Mouse (Mus musculus) kidney, embryonic 14.5 days (tissue): ENCODE results near the gene Napsa. TPM values are rescaled to one million over a fixed set of nuclear protein-coding genes. Genes with fewer than 3 reads are reported as not detected.

Experiments
- ATAC-seq: fragments of 200-750 bp; cut with Nextera tagmentation; 2 replicates; pipeline ENCODE4 v1.8.0; 2017; ENCODE audit warnings: moderate number of reproducible peaks, mild to moderate bottlenecking, moderate TSS enrichment, moderate library complexity; ENCODE audit not compliant: low FRiP score, low TSS enrichment
- H3K27ac ChIP-seq: fragments of 300-500 bp; sonication (generic); 2 replicates; pipeline ENCODE4 v1.5.1; 2014; ENCODE audit warnings: low read depth, mild to moderate bottlenecking, low read length, moderate library complexity, mixed read lengths
- H3K27me3 ChIP-seq: fragments of 300-500 bp; sonication (generic); 2 replicates; pipeline ENCODE4 v1.6.1; 2014; ENCODE audit warnings: mild to moderate bottlenecking, low read length; ENCODE audit not compliant: control insufficient read depth, insufficient read depth
- H3K36me3 ChIP-seq: fragments of 300-500 bp; sonication (generic); 2 replicates; pipeline ENCODE4 v1.6.1; 2014; ENCODE audit warnings: low read length, mixed read lengths; ENCODE audit not compliant: control insufficient read depth, insufficient read depth
- H3K4me1 ChIP-seq: fragments of 300-500 bp; sonication (generic); 2 replicates; pipeline ENCODE4 v1.6.1; 2014; ENCODE audit warnings: low read length, mixed read lengths; ENCODE audit not compliant: control insufficient read depth, insufficient read depth
- H3K4me2 ChIP-seq: fragments of 300-500 bp; sonication (generic); replicated peaks from 2 replicates; pipeline ENCODE4 v1.6.1; 2014; ENCODE audit warnings: low read depth, mild to moderate bottlenecking, low read length
- H3K4me3 ChIP-seq: fragments of 300-500 bp; sonication (generic); 2 replicates; pipeline ENCODE4 v1.5.1; 2014; ENCODE audit warnings: mild to moderate bottlenecking, low read length
- H3K9ac ChIP-seq: fragments of 300-500 bp; sonication (generic); 2 replicates; pipeline ENCODE4 v1.6.1; 2014; ENCODE audit warnings: low read depth, mild to moderate bottlenecking, low read length, moderate library complexity
- H3K9me3 ChIP-seq: fragments of 300-500 bp; sonication (generic); 2 replicates; pipeline ENCODE4 v1.6.1; 2016; ENCODE audit warnings: low read length; ENCODE audit not compliant: control insufficient read depth
- WGBS: fragments of 180-500 bp; shearing (Covaris S2); extraction: QIAGEN DNeasy Blood & Tissue Kit; methylation state at CpG from one replicate; pipeline ENCODE4 v1.1.7; 2014; 5-methylcytosine and 5-hydroxymethylcytosine counted together
- polyA plus RNA-seq: library from polyadenylated mRNA; unstranded; fragments of >200 nt; fragmentation: Nextera tagmentation; extraction: Ambion mirVana; gene quantifications from 2 replicates; pipeline ENCODE4 v1.2.1, GENCODE M21; 2014

Napsa gene
- polyA plus RNA-seq, 1 experiment from 2014 or later = 7.0 TPM

- no peaks in the 10 kb centered on the region for H3K9me3 ChIP-seq
- H3K4me3 ChIP-seq = no peak overlapping the region
- no peak overlapping the region for H3K4me2 ChIP-seq
- H3K9ac ChIP-seq = no peak overlapping the region
- ATAC-seq = no peak
- H3K36me3 ChIP-seq = peaks cover 36% of the 10 kb centered on the region
- 0 out of 2 replicates have a peak, but pooled peaks cover 6% of the 10 kb centered on the region for H3K4me1 ChIP-seq
- H3K27me3 ChIP-seq = 0 out of 2 replicates have a peak, but pooled peaks cover 7% of the 10 kb centered on the region
- no peak overlapping the region for H3K27ac ChIP-seq
- 33% methylated on average over 5 of the region's 5 CpGs for WGBS
These were observed 41.0 kb upstream of the Napsa start for GRCm38 (mm10) chr7:44531207-44531606.

- Histone ChIP-seq H3K9ac (no peak within 1 kb of the TSS), H3K36me3 (peaks cover 46% of the 10 kb centered on the region), H3K9me3 (no peaks in the 10 kb centered on the region), H3K4me2 (no peak within 1 kb of the TSS), H3K27me3 (0 out of 2 replicates have a peak, but pooled peaks cover 7% of the 10 kb centered on the region), H3K27ac (no peak within 1 kb of the TSS), H3K4me3 (no peak within 1 kb of the TSS), H3K4me1 (0 out of 2 replicates have a peak, but pooled peaks cover 6% of the 10 kb centered on the region)
- WGBS = 86% methylated on average over 4 of the region's 4 CpGs
- ATAC-seq = no peak
These were observed 40.0 kb upstream of the Napsa start, which contains the start of gene Spib for GRCm38 (mm10) chr7:44531946-44532732. Gene Spib (minus strand): TSS chr7:44532071.

DNA sequence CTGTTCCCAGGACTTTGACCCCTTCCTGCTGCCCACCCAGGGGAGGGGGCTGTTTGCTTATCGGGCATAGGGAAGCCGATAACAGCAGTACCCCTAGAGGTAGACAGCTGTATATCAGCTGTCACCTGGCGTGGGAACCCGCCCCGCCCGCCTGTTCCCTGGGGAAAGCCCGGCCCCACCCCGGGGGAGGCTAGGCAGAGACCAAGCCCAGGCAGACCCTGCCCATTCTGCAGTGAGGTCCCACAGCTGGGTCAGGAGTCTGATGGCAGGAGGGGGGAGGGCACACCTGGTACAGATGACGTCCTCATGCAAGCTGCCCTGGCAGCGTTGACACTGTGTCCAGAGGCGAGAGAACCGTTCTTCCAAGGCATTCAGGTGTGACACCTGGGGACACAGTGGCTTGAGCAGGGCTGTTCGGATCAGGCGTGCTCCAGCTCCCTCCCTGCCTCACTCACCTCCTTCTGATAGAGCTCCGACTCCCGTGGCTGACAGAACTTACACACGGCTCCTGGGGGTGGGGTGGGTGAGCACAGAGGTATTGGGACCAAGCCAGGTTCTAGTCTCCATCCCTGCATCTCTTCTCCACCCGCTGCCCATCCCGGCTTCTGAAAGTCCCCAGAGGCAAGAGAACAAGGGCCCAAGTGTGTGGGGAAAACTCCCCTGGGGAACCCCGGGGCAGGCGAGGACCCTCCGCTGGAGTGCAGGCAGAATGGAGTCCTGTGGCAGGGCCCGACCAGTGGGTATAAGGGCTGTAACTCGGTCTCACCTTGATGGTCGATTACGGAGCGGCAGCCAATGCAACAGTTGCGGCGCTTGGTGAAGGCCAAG is 39.0 kb upstream of the Napsa start:
- 78% methylated on average over 29 of the region's 29 CpGs for WGBS
- ATAC-seq = no peak
- H3K36me3 ChIP-seq = peaks cover 56% of the 10 kb centered on the region

GRCm38 (mm10) chr7:44533746-44534045 is 38.5 kb upstream of the Napsa start:
- no peak overlapping the region for H3K4me2 ChIP-seq
- ATAC-seq = no peak
- H3K27ac ChIP-seq = no peak overlapping the region
- H3K36me3 ChIP-seq = peaks cover 61% of the 10 kb centered on the region
- H3K9ac ChIP-seq = no peak overlapping the region
- no peaks in the 10 kb centered on the region for H3K4me1 ChIP-seq
- no peak overlapping the region for H3K4me3 ChIP-seq
- H3K9me3 ChIP-seq = no peaks in the 10 kb centered on the region
- WGBS = 84% methylated on average over 12 of the region's 12 CpGs
- H3K27me3 ChIP-seq = 0 out of 2 replicates have a peak, but pooled peaks cover 1% of the 10 kb centered on the region

More for the DNA sequence above, 39.0 kb upstream of the Napsa start:
- no peak overlapping the region for H3K4me3 ChIP-seq
- no peaks in the 10 kb centered on the region for H3K9me3 ChIP-seq
- H3K4me1 ChIP-seq = 0 out of 2 replicates have a peak, but pooled peaks cover under 1% of the 10 kb centered on the region
- 0 out of 2 replicates have a peak, but pooled peaks cover 3% of the 10 kb centered on the region for H3K27me3 ChIP-seq
- H3K27ac ChIP-seq = no peak overlapping the region
- no peak overlapping the region for H3K4me2 ChIP-seq
- H3K9ac ChIP-seq = no peak overlapping the region

DNA sequence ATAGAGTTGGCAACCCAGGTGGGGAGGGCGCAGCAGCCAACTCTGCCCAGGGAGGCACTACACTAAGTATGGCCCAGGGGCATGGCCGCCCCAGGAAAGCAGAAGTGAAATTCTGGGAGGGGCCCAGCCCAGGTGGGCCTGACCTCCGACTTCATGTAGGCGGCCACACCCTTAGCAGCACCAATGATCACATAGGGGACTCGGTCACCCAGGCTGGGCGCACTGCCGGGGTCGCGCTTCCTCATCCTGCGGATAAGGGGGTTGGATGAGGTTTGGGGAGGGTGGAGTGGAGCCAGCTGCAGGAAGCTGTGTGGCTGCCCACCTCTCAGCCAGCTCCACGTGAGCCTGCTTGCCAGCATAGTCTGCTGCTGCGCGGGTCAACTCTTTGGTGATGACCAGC is 37.9 kb upstream of the Napsa start:
- peaks cover 66% of the 10 kb centered on the region for H3K36me3 ChIP-seq
- H3K4me1 ChIP-seq = no peaks in the 10 kb centered on the region
- no peaks in the 10 kb centered on the region for H3K27me3 ChIP-seq
- no peak overlapping the region for H3K4me3 ChIP-seq
- no peak overlapping the region for H3K9ac ChIP-seq
- no peak overlapping the region for H3K4me2 ChIP-seq
- H3K9me3 ChIP-seq = no peaks in the 10 kb centered on the region
- WGBS = 90% methylated on average over 13 of the region's 13 CpGs
- no peak for ATAC-seq
- no peak overlapping the region for H3K27ac ChIP-seq

DNA sequence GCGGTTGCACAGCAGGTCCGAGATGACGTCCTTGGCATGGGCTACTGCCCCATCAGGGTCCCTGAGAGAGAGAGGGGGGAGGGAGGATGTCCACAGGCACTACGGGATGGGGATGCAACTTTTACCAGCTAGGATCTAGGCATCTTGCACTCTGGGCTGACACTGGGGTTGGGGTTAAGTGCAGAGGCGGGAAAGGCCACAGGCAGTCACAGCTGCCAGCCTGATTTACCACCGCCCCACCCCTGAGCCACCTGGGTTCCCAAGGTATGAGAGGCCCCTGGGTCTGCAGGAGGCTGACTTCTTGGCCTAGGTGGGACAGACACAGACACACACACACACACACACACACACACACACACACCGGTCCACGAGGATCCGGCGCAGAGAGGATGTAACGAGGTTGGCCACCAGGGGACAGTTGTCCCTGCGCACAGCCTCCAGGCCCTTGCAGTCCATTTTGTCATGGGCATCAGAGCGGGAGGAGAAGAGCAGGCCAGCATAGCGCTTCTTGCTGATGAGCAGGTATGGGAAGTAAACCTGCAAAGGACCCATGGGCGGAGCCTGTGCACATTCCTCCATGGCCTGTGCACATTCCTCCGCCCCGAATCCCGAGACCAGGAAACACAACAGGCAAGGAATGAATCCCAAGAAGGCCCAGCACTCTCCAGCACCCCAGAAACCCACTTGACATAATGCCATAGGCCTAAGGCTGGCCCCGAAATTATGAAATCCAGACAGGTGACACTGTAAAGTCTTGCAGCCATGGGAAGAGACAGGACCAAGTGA is 37.3 kb upstream of the Napsa start:
- Histone ChIP-seq H3K9me3 (no peaks in the 10 kb centered on the region), H3K27ac (no peak overlapping the region), H3K4me2 (no peak overlapping the region), H3K27me3 (no peaks in the 10 kb centered on the region), H3K9ac (no peak overlapping the region), H3K4me1 (no peaks in the 10 kb centered on the region), H3K4me3 (no peak overlapping the region), H3K36me3 (peaks cover 72% of the 10 kb centered on the region)
- ATAC-seq = no peak
- 84% methylated on average over 18 of the region's 19 CpGs for WGBS

DNA sequence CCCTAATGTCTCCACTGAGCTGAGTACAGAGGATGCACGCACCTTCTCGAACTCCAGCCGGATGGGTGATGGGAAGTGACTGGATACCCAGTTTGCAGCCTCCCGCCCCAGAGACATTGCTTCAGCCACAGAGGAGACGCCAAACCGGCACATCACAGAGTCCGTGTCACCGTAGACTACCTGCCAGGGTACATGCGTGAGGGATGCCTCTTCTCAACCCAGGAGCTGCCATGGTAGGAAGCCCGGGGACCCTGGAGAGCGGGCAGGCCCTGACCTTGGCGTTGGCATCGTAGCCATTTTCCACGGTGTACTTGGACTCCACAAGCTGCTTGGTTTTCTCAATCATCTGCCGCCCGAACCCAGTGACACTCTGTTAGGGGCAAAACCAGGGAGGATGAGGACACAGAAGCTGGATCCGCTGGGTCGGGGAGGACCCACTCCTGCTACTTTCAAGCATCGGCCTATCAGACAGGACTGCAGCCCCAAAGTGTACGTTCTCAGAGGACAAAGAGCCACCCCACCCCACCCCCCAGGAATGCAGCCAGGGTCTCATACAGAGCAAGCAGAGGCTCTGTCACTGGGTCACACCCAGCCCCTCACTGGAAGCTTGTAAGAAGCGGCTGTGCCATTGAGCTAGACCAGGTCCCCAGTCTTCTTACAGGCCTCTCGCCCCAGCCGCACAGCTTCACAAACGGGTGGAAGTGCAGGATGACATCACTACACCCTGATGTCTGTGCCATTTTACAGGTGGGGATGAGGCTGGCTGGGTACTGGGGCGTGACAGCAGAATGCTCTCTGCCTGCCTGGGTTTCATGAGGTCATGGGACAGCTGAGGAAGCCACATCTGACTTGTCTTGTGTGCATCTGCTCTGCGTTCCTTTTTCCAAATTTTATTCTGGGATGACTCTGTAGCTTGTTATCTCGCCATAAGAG is 36.3 kb upstream of the Napsa start:
- Histone ChIP-seq H3K4me2 (no peak overlapping the region), H3K36me3 (peaks cover 82% of the 10 kb centered on the region), H3K9me3 (no peaks in the 10 kb centered on the region), H3K9ac (no peak overlapping the region), H3K4me3 (no peak overlapping the region), H3K27ac (no peak overlapping the region), H3K27me3 (no peaks in the 10 kb centered on the region), H3K4me1 (no peaks in the 10 kb centered on the region)
- no peak for ATAC-seq
- 89% methylated on average over 27 of the region's 27 CpGs for WGBS

GRCm38 (mm10) chr7:44536590-44536968 is 35.6 kb upstream of the Napsa start:
- H3K36me3 ChIP-seq = peaks cover 88% of the 10 kb centered on the region
- H3K4me2 ChIP-seq = no peak overlapping the region
- no peak overlapping the region for H3K27ac ChIP-seq
- WGBS = 96% methylated on average over 6 of the region's 6 CpGs
- no peak for ATAC-seq
- no peak overlapping the region for H3K4me3 ChIP-seq
- no peaks in the 10 kb centered on the region for H3K27me3 ChIP-seq
- H3K9ac ChIP-seq = no peak overlapping the region
- H3K9me3 ChIP-seq = no peaks in the 10 kb centered on the region
- no peaks in the 10 kb centered on the region for H3K4me1 ChIP-seq
